Mouse (Mus musculus): Measurements from ENCODE around the gene Cracr2a. TPM values are rescaled to one million over a fixed set of nuclear protein-coding genes. Genes with fewer than 3 reads are reported as not detected.

The Cracr2a gene
- polyA plus RNA-seq, 2 experiments, result 0.35 to 0.51 TPM

DNA sequence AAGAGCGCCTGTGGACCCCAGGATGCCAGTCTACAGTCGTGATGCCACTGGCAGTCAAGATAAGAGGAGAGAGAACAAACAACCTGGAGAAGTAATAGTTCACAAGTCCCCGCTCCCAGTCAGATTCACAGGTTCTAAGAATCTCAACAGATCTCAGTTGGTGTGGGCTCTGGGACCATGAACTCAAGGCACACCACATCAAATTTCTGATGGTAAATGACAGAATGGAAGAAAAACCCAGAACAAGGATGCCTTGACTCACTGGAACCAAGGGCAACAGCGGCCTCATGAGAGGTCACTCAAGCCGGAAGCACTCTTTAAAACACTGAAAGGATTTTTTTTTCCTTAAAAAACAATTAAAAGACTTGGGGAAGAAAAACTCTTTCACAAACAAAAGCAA is 27.4 kb upstream of the Cracr2a start:
- peaks cover 0 to 8% of the 10 kb centered on the region in 2 experiments; a peak in 2 of 4 replicates for H3K4me1 ChIP-seq (replicated peaks; ENCODE audit: control insufficient read depth in 2 of 2, insufficient read depth in 2 of 2, low read length in 1 of 2)
- TF ChIP-seq EP300 (IDR thresholded peaks at IDR 0.05; ENCODE audit: low read depth) (no peak), CTCF (IDR thresholded peaks at IDR 0.05; ENCODE audit: low read depth) (no peak)
- no peak overlapping the region for H3K4me3 ChIP-seq (ENCODE audit: insufficient read depth in 1 of 2, low read depth in 2 of 2, low read length in 2 of 2)
- DNase-seq (ENCODE audit: low read depth in 3 of 3, low spot score in 3 of 3) (no peak), ATAC-seq (ENCODE audit: insufficient read depth) (no peak)
- no peaks in the 10 kb centered on the region for H3K9me3 ChIP-seq (ENCODE audit: control insufficient read depth, low read length)
- no peak overlapping the region for H3K27ac ChIP-seq
- H3K27me3 ChIP-seq (ENCODE audit: control insufficient read depth, insufficient read depth, low read length), result no peaks in the 10 kb centered on the region
- WGBS (ENCODE audit: insufficient replicate concordance), result 63% methylated on average over 5 of the region's 5 CpGs
- H3K4me2 ChIP-seq (ENCODE audit: low read depth), result no peak overlapping the region
- H3K9ac ChIP-seq (replicated peaks), result no peak overlapping the region
- no peaks in the 10 kb centered on the region for H3K36me3 ChIP-seq (replicated peaks; ENCODE audit: control insufficient read depth, insufficient read depth, low read depth)

DNA sequence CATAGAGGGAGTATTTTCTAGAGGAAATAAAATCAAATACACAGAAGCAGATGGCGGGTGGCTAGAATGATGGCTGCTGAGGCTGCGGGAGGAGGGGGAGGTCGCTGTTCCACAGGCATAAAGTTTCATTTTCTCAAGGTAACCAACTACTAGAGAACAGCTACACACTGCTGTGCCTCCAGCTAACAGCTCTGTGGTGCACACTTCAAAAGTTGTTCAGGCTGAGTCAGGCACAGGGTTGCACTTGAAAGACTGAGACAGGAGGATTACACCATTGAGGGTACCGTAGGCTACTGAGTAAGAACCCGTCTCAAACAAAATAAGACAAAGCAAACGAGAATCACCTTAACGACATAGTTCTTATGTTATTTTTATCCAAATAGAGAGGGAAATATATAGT is 24.1 kb upstream of the Cracr2a start:
- DNase-seq (ENCODE audit: low read depth in 3 of 3, low spot score in 3 of 3), result no peak
- 63% methylated on average over 7 of the region's 7 CpGs for WGBS (ENCODE audit: insufficient replicate concordance)
- no peak overlapping the region for H3K27ac ChIP-seq
- H3K9ac ChIP-seq (replicated peaks), result no peak overlapping the region
- ATAC-seq (ENCODE audit: insufficient read depth), result no peak
- no peak overlapping the region for H3K4me2 ChIP-seq (ENCODE audit: low read depth)
- no peaks in the 10 kb centered on the region for H3K4me1 ChIP-seq (replicated peaks; ENCODE audit: control insufficient read depth in 2 of 2, insufficient read depth in 2 of 2, low read length in 1 of 2)
- no peaks in the 10 kb centered on the region for H3K27me3 ChIP-seq (ENCODE audit: control insufficient read depth, insufficient read depth, low read length)
- H3K4me3 ChIP-seq (ENCODE audit: insufficient read depth in 1 of 2, low read depth in 2 of 2, low read length in 2 of 2), result no peak overlapping the region
- TF ChIP-seq EP300 (IDR thresholded peaks at IDR 0.05; ENCODE audit: low read depth), result no peak
- no peak for TF ChIP-seq CTCF (IDR thresholded peaks at IDR 0.05; ENCODE audit: low read depth)
- H3K36me3 ChIP-seq (replicated peaks; ENCODE audit: control insufficient read depth, insufficient read depth, low read depth), result no peaks in the 10 kb centered on the region
- H3K9me3 ChIP-seq (ENCODE audit: control insufficient read depth, low read length), result no peaks in the 10 kb centered on the region

DNA sequence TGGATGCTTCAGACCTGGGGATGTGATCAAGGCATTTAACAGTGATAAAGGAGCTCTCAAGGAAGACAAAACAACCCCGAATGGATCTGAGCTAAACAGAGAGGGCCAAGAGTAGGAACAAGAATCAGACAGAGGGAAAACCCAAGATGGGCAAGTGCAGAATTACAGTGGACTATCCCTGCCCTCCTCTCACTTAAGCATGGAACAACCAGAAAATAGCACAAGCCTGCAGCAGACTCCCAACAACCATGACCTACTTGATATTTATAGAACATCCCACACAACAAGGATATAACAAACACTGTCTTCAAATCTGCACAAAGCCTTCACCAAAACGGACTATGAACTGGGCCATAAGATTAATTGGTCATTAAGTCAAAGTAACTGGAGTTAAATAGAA is 23.0 kb upstream of the Cracr2a start:
- WGBS (ENCODE audit: insufficient replicate concordance), result 37% methylated on average over 2 of the region's 2 CpGs
- H3K4me1 ChIP-seq (replicated peaks; ENCODE audit: control insufficient read depth in 2 of 2, insufficient read depth in 2 of 2, low read length in 1 of 2), result no peaks in the 10 kb centered on the region
- no peak overlapping the region for H3K9ac ChIP-seq (replicated peaks)
- H3K4me3 ChIP-seq (ENCODE audit: insufficient read depth in 1 of 2, low read depth in 2 of 2, low read length in 2 of 2), result no peak overlapping the region
- no peak overlapping the region for H3K4me2 ChIP-seq (ENCODE audit: low read depth)
- H3K9me3 ChIP-seq (ENCODE audit: control insufficient read depth, low read length), result no peaks in the 10 kb centered on the region
- DNase-seq (ENCODE audit: low read depth in 3 of 3, low spot score in 3 of 3) (no peak), ATAC-seq (ENCODE audit: insufficient read depth) (no peak)
- no peaks in the 10 kb centered on the region for H3K27me3 ChIP-seq (ENCODE audit: control insufficient read depth, insufficient read depth, low read length)
- H3K27ac ChIP-seq, result no peak overlapping the region
- TF ChIP-seq CTCF (IDR thresholded peaks at IDR 0.05; ENCODE audit: low read depth) (no peak), EP300 (IDR thresholded peaks at IDR 0.05; ENCODE audit: low read depth) (no peak)
- H3K36me3 ChIP-seq (replicated peaks; ENCODE audit: control insufficient read depth, insufficient read depth, low read depth), result no peaks in the 10 kb centered on the region

DNA sequence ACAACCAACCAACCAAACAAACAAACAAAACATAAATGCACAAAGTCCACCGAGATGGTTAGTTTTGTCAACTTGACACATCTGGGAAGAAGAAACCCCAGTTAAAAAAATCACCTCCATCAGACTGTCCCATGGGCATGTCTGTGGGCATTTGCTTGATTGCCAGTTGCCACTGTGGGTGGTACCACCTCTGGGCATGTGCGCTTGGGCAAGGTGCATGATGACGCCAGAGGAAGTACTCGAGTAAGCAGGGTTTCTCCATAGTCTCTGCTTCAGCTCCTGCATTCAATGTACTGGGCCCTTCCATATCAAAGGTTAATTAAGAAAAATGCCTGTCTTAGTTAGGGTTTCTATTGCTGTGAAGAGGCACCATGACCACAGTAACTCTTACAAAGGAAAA is 21.9 kb upstream of the Cracr2a start:
- no peaks in the 10 kb centered on the region for H3K36me3 ChIP-seq (replicated peaks; ENCODE audit: control insufficient read depth, insufficient read depth, low read depth)
- no peak overlapping the region for H3K4me2 ChIP-seq (ENCODE audit: low read depth)
- DNase-seq (ENCODE audit: low read depth in 3 of 3, low spot score in 3 of 3) (no peak), ATAC-seq (ENCODE audit: insufficient read depth) (no peak)
- H3K4me1 ChIP-seq (replicated peaks; ENCODE audit: control insufficient read depth in 2 of 2, insufficient read depth in 2 of 2, low read length in 1 of 2), result no peaks in the 10 kb centered on the region
- no peaks in the 10 kb centered on the region for H3K9me3 ChIP-seq (ENCODE audit: control insufficient read depth, low read length)
- TF ChIP-seq CTCF (IDR thresholded peaks at IDR 0.05; ENCODE audit: low read depth), result no peak
- no peak for TF ChIP-seq EP300 (IDR thresholded peaks at IDR 0.05; ENCODE audit: low read depth)
- no peak overlapping the region for H3K4me3 ChIP-seq (ENCODE audit: insufficient read depth in 1 of 2, low read depth in 2 of 2, low read length in 2 of 2)
- no peaks in the 10 kb centered on the region for H3K27me3 ChIP-seq (ENCODE audit: control insufficient read depth, insufficient read depth, low read length)
- H3K27ac ChIP-seq, result no peak overlapping the region
- no peak overlapping the region for H3K9ac ChIP-seq (replicated peaks)
- 66% methylated on average over 4 of the region's 4 CpGs for WGBS (ENCODE audit: insufficient replicate concordance)

DNA sequence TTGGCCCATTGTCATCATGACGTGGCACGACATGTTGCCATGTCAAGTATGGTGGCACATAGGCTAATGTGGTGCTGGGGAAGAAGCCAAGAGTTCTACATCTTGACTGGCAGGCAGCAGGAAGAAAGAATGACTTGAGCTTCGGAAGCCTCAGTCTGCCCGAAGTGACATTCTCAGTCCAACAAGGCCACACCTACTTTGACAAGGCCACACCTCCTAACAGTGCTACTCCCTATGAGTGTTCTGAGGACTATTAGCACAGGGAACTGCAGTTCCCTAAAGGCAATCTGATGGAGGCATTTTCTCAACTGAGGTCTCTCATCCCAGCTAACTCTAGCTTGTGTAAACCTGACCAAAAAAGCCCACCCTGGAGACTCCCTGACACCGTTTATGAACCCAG is 21.5 kb upstream of the Cracr2a start:
- Histone ChIP-seq H3K4me3 (ENCODE audit: insufficient read depth in 1 of 2, low read depth in 2 of 2, low read length in 2 of 2) (no peak overlapping the region), H3K4me2 (ENCODE audit: low read depth) (no peak overlapping the region), H3K36me3 (replicated peaks; ENCODE audit: control insufficient read depth, insufficient read depth, low read depth) (no peaks in the 10 kb centered on the region), H3K9ac (replicated peaks) (no peak overlapping the region), H3K27me3 (ENCODE audit: control insufficient read depth, insufficient read depth, low read length) (no peaks in the 10 kb centered on the region), H3K4me1 (replicated peaks; ENCODE audit: control insufficient read depth in 2 of 2, insufficient read depth in 2 of 2, low read length in 1 of 2) (no peaks in the 10 kb centered on the region), H3K9me3 (ENCODE audit: control insufficient read depth, low read length) (no peaks in the 10 kb centered on the region), H3K27ac (no peak overlapping the region)
- ATAC-seq (ENCODE audit: insufficient read depth), result no peak
- WGBS (ENCODE audit: insufficient replicate concordance), result 43% methylated on average over 5 of the region's 5 CpGs
- TF ChIP-seq CTCF (IDR thresholded peaks at IDR 0.05; ENCODE audit: low read depth), result no peak
- no peak for TF ChIP-seq EP300 (IDR thresholded peaks at IDR 0.05; ENCODE audit: low read depth)
- no peak for DNase-seq (ENCODE audit: low read depth in 3 of 3, low spot score in 3 of 3)

Data from liver, embryonic 14.5 days (tissue).